Mouse (Mus musculus) frontal cortex, postnatal 36 days (tissue): ENCODE measurements around the gene H2al1d.
"Not testable (repeated sequence)": the region's sequence is repeated elsewhere in the genome, so short reads cannot be mapped to it uniquely, and the experiment has no call there.

ENCODE experiments used
- DNase-seq, 2 experiments: peaks; one replicate each; pipeline ENCODE4 v3.0.0; 2022; ENCODE audit warnings: low spot score in 2 of 2

Gene H2al1d

GRCm38 (mm10) chrX:11308524-11308923 lies at the start of gene H2al1d:
Gene H2al1d (plus strand): TSS chrX:11308824.
- not testable (repeated sequence) for DNase-seq

DNA sequence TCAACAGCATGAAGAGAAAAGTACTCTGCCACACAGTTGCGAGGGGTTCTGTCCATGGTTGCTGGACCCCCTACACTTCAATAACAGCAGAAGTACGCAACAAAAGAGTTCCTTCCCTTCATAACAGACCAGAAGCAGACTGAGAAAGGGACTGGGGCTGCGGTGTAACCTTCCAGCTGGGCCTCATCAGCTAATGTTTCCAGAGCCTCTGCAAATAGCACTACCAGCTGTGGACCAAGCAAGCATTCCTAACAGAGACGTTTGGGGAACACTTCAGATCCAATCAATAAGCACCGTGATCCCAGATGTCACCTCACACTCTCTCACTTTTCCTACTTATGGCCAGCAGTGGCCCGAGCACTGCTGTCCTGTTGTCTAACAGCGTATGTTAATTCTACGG lies 43.7 kb upstream of the H2al1d start:
- no peak for DNase-seq

- no peak for DNase-seq
These were observed 40.8 kb upstream of the H2al1d start for GRCm38 (mm10) chrX:11267791-11268190.

DNA sequence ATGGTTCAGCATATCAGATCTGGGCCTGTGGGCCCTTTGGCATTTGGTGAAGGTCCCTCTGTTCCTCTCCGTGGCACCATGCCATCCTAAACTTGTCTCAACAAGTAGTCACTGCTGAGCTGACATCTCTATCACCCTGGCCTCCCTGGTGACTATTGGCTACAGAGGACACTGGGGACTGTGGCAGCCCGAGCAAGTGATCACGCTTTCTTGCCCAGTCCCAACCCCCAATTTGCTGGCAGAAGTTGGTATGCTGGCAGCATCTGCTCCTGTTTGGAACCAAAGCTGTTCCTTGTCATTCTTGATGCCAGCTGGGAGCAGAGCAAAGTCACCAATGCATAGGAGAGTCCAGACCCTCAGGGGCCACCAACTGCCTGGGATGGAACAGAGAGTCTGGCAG lies 39.5 kb upstream of the H2al1d start:
- DNase-seq, result peak in 1 of 2 experiments; percentile 12

DNA sequence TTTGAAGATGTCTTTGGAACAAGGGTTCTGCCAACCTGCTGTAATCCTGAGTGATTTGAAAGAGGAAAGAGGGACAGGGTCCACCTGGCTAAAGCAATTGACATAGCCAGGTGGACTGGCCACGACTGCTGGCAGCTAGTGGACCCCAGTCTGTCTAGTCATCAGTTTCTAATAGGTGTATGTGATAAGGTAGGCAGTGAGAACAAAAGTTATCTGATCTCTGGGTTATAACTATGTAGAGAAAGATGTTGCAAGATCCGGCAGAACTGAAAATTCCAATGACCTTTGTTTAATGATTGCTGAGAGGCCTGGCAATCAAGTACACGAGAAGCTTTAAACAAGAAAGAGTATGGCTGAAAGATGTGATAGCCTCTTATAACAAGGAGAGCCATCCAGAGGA lies 35.4 kb upstream of the H2al1d start:
- no peak for DNase-seq

- DNase-seq, result no peak
These were observed 31.5 kb upstream of the H2al1d start for GRCm38 (mm10) chrX:11277083-11277482.

GRCm38 (mm10) chrX:11280741-11281140 lies 27.9 kb upstream of the H2al1d start:
- no peak for DNase-seq

DNA sequence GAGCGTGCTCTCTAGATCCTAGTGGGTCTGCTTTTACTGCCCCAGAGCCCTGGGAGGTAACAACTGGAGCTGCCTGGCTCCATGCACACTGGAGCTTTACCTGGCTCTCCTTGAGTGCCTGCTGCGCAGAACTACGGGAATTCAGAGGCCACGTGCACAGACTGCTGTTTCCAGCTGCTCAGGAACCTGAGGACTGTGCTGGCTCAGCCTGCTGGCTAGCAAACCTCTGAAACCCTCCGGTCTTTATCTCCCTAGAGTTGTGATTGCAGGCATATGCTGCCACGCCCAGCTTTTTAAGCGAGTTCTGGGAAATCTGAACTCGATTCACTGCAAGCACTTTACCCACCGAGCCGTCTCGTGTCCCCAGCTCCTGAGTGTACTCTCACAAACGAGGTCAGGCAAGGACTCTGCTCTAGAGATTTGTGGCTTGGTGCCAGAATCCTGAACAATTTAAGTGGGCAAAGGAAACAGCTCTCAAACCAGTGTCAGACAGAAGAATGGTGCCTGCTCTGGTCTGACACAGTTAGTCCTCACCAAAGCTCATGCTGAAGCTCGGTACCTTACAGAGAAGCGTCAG lies 20.2 kb upstream of the H2al1d start:
- DNase-seq, result no peak

DNA sequence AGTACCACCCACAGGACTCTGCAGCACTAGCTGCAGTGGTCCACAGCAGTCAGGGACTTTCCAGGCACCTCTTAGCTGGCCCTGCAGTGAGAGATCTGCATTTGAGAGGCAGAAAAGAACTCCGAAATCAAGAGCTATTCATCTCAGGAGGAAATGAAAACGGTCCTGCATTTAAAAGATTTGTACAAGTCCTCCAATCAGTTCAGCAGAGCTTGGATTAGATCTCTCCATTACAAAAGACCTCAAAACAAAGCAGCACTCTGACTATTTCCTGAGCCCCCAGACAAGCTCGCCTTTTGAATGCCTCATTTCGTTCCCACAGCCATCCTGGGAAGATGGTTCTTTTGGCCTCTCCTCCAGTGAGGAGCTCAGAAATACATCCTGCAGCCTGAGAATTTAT lies 19.4 kb upstream of the H2al1d start:
- DNase-seq, result no peak

DNA sequence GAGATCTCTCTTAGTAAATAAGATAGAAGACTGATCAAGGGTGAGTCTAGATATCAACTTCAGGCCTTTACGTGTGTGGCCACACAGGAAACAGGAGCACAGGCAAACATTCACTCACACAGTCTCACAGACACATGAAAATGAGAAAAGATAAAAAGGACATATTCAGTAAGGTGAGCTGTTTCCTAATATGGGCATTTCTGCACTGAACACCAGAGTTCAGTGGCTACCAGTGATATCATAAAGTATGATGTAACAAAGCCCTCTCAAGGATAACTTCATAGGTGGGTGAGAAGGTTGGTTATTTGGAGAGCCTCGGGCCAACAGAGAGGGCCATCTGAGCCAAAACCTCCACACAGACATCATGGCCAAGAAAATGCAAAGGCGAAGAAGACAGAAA lies 9.7 kb upstream of the H2al1d start, which contains the start of gene H2al1a:
Gene H2al1a, plus strand, starts transcription at position 301 of the 400 bp plus-strand sequence.
- DNase-seq, result not testable (repeated sequence)

DNA sequence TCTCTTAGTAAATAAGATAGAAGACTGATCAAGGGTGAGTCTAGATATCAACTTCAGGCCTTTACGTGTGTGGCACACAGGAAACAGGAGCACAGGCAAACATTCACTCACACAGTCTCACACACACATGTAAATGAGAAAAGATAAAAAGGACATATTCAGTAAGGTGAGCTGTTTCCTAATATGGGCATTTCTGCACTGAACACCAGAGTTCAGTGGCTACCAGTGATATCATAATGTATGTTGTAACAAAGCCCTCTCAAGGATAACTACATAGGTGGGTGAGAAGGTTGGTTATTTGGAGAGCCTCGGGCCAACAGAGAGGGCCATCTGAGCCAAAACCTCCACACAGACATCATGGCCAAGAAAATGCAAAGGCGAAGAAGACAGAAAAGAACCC lies 6.5 kb upstream of the H2al1d start, which contains the start of gene H2al1b:
Gene H2al1b, plus strand, starts transcription at position 301 of the 400 bp plus-strand sequence.
- DNase-seq, result not testable (repeated sequence)

DNA sequence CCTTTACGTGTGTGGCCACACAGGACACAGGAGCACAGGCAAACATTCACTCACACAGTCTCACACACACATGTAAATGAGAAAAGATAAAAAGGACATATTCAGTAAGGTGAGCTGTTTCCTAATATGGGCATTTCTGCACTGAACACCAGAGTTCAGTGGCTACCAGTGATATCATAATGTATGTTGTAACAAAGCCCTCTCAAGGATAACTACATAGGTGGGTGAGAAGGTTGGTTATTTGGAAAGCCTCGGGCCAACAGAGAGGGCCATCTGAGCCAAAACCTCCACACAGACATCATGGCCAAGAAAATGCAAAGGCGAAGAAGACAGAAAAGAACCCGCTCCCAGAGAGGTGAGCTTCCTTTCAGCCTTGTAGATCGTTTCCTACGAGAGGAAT lies 3.3 kb upstream of the H2al1d start, which contains the start of gene H2al1c:
Gene H2al1c, plus strand, starts transcription at position 301 of the 400 bp plus-strand sequence.
- DNase-seq, result not testable (repeated sequence)

DNA sequence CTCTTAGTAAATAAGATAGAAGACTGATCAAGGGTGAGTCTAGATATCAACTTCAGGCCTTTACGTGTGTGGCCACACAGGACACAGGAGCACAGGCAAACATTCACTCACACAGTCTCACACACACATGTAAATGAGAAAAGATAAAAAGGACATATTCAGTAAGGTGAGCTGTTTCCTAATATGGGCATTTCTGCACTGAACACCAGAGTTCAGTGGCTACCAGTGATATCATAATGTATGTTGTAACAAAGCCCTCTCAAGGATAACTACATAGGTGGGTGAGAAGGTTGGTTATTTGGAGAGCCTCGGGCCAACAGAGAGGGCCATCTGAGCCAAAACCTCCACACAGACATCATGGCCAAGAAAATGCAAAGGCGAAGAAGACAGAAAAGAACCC lies 3.0 kb downstream of the H2al1d start, which contains the start of gene H2al1e:
Gene H2al1e, plus strand, starts transcription at position 301 of the 400 bp plus-strand sequence.
- DNase-seq, result not testable (repeated sequence)

GRCm38 (mm10) chrX:11314858-11315257 lies 6.2 kb downstream of the H2al1d start, which contains the start of gene H2al1f:
Gene H2al1f (plus strand): TSS chrX:11315158.
- DNase-seq, result not testable (repeated sequence)

DNA sequence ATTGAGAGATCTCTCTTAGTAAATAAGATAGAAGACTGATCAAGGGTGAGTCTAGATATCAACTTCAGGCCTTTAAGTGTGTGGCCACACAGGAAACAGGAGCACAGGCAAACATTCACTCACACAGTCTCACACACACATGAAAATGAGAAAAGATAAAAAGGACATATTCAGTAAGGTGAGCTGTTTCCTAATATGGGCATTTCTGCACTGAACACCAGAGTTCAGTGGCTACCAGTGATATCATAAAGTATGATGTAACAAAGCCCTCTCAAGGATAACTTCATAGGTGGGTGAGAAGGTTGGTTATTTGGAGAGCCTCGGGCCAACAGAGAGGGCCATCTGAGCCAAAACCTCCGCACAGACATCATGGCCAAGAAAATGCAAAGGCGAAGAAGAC lies 9.3 kb downstream of the H2al1d start, which contains the start of gene H2al1g:
Gene H2al1g, plus strand, starts transcription at position 301 of the 400 bp plus-strand sequence.
- DNase-seq, result not testable (repeated sequence)

DNA sequence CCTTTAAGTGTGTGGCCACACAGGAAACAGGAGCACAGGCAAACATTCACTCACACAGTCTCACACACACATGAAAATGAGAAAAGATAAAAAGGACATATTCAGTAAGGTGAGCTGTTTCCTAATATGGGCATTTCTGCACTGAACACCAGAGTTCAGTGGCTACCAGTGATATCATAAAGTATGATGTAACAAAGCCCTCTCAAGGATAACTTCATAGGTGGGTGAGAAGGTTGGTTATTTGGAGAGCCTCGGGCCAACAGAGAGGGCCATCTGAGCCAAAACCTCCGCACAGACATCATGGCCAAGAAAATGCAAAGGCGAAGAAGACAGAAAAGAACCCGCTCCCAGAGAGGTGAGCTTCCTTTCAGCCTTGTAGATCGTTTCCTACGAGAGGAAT lies 12.6 kb downstream of the H2al1d start, which contains the start of gene H2al1h:
Gene H2al1h, plus strand, starts transcription at position 301 of the 400 bp plus-strand sequence.
- not testable (repeated sequence) for DNase-seq

- not testable (repeated sequence) for DNase-seq
These were observed 15.7 kb downstream of the H2al1d start, which contains the start of gene H2al1i for GRCm38 (mm10) chrX:11324359-11324758. Gene H2al1i (plus strand): TSS chrX:11324659.

DNA sequence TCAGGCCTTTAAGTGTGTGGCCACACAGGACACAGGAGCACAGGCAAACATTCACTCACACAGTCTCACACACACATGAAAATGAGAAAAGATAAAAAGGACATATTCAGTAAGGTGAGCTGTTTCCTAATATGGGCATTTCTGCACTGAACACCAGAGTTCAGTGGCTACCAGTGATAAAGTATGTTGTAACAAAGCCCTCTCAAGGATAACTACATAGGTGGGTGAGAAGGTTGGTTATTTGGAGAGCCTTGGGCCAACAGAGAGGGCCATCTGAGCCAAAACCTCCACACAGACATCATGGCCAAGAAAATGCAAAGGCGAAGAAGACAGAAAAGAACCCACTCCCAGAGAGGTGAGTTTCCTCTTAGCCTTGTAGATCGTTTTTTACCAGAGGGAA lies 18.9 kb downstream of the H2al1d start, which contains the start of gene H2al1j:
Gene H2al1j, plus strand, starts transcription at position 301 of the 400 bp plus-strand sequence.
- not testable (repeated sequence) for DNase-seq

- DNase-seq, result no peak
These were observed 37.1 kb downstream of the H2al1d start for GRCm38 (mm10) chrX:11345762-11346161.

- DNase-seq, result no peak
These were observed 38.1 kb downstream of the H2al1d start for GRCm38 (mm10) chrX:11346756-11347155.
